Mouse (Mus musculus) megakaryocyte, embryonic 14.5 days (primary cell): ENCODE data around the gene Zfp324.

Experiments used
- FLI1 ChIP-seq: IDR thresholded peaks from 2 replicates; pipeline ENCODE4 v1.6.1; 2012; ENCODE audit warnings: low read length, inconsistent platforms, mixed read lengths
- GATA1 ChIP-seq: IDR thresholded peaks from 3 replicates; pipeline ENCODE4 v1.6.1; 2012; ENCODE audit warnings: mixed read lengths, low read length, inconsistent platforms, borderline replicate concordance

GRCm38 (mm10) chr7:12949872-12950229 lies 15.8 kb upstream of the Zfp324 start:
- TF ChIP-seq GATA1: no peak
- no peak for TF ChIP-seq FLI1
